Mouse (Mus musculus) small intestine, adult 2 months (tissue): ENCODE results near the gene Fam193b. TPM values are rescaled to one million over a fixed set of nuclear protein-coding genes. Genes with fewer than 3 reads are reported as not detected.

Source experiments
- H3K27ac ChIP-seq: fragments of 200-500 bp; 2 replicates; pipeline ENCODE4 v1.5.1; 2012; ENCODE audit warnings: low read depth, low read length, control low read depth, inconsistent platforms; ENCODE audit not compliant: insufficient read depth
- H3K27me3 ChIP-seq: fragments of 200-500 bp; 2 replicates; pipeline ENCODE4 v1.6.1; 2012; ENCODE audit warnings: mild to moderate bottlenecking, moderate library complexity, low read length, inconsistent platforms; ENCODE audit not compliant: control insufficient read depth, insufficient read depth
- H3K36me3 ChIP-seq: fragments of 200-500 bp; 2 replicates; pipeline ENCODE4 v1.6.1; 2012; ENCODE audit warnings: mild to moderate bottlenecking, low read length, control low read depth, inconsistent platforms; ENCODE audit not compliant: control insufficient read depth, insufficient read depth
- H3K4me1 ChIP-seq: fragments of 200-500 bp; 2 replicates; pipeline ENCODE4 v1.6.1; 2012; ENCODE audit warnings: low read length, inconsistent platforms, mixed read lengths; ENCODE audit not compliant: control insufficient read depth, insufficient read depth, insufficient read length
- H3K4me3 ChIP-seq: fragments of 200-500 bp; 2 replicates; pipeline ENCODE4 v1.5.1; 2012; ENCODE audit warnings: low read depth, mild to moderate bottlenecking, control low read depth, inconsistent platforms, low read length, moderate library complexity
- CTCF ChIP-seq: fragments of 200-500 bp; IDR thresholded peaks from 2 replicates; pipeline ENCODE4 v1.5.1; 2012; ENCODE audit warnings: low read depth, mild to moderate bottlenecking, control low read depth, inconsistent platforms, low read length, moderate library complexity, mixed read lengths; ENCODE audit not compliant: insufficient replicate concordance, insufficient read length; ENCODE audit errors: extremely low read depth
- POLR2A ChIP-seq: fragments of 200-500 bp; IDR thresholded peaks from 2 replicates; pipeline ENCODE4 v1.6.1; 2012; ENCODE audit warnings: low read depth, mild to moderate bottlenecking, control low read depth, inconsistent platforms, low read length, moderate library complexity
- WGBS: fragments of 180-500 bp; shearing (Covaris S2); methylation state at CpG from one replicate; pipeline ENCODE4 v1.1.7; 2018; 5-methylcytosine and 5-hydroxymethylcytosine counted together
- polyA plus RNA-seq: library from polyadenylated mRNA; depleted of rRNA; stranded (reverse); fragments of >200 nt; gene quantifications from 2 replicates; pipeline ENCODE4 v1.2.3, GENCODE M21; 2012; rRNA removed

Gene Fam193b
- polyA plus RNA-seq: 51.0 and 76.9 TPM in 2 replicates

GRCm38 (mm10) chr13:55571027-55571751 lies at the start of gene Fam193b:
Gene Fam193b, minus strand, starts transcription at chr13:55571120.
- WGBS: 2% methylated on average over 41 of the region's 47 CpGs
- Histone ChIP-seq H3K27me3 (no peaks in the 10 kb centered on the region), H3K27ac (peak within 1 kb of the TSS; percentile 48; the same call in 1 of the 2 replicates), H3K36me3 (no peaks in the 10 kb centered on the region), H3K4me1 (peaks cover 2% of the 10 kb centered on the region; the same call in 1 of the 2 replicates), H3K4me3 (peak within 1 kb of the TSS; percentile 95)
- TF ChIP-seq POLR2A (peak; percentile 26; the same call in 1 of the 2 replicates), CTCF (no peak)

GRCm38 (mm10) chr13:55620275-55620674 lies 49.4 kb upstream of the Fam193b start:
- peaks cover 3% of the 10 kb centered on the region; the same call in 1 of the 2 replicates for H3K4me1 ChIP-seq
- H3K36me3 ChIP-seq: no peaks in the 10 kb centered on the region
- H3K27me3 ChIP-seq: no peaks in the 10 kb centered on the region
- no peak overlapping the region for H3K4me3 ChIP-seq
- H3K27ac ChIP-seq: no peak overlapping the region
- no peak for TF ChIP-seq POLR2A
- TF ChIP-seq CTCF: no peak
- 70% methylated on average over 2 of the region's 2 CpGs for WGBS

GRCm38 (mm10) chr13:55619328-55619727 lies 48.4 kb upstream of the Fam193b start:
- H3K27ac ChIP-seq: no peak overlapping the region
- no peaks in the 10 kb centered on the region for H3K27me3 ChIP-seq
- no peak overlapping the region for H3K4me3 ChIP-seq
- TF ChIP-seq CTCF (no peak), POLR2A (no peak)
- WGBS: 89% methylated on average over 4 of the region's 4 CpGs
- H3K36me3 ChIP-seq: no peaks in the 10 kb centered on the region
- H3K4me1 ChIP-seq: peaks cover 3% of the 10 kb centered on the region; the same call in 1 of the 2 replicates

- 52% methylated on average over 5 of the region's 5 CpGs for WGBS
- Histone ChIP-seq H3K4me1 (no peaks in the 10 kb centered on the region), H3K27ac (no peak overlapping the region), H3K36me3 (peaks cover 16% of the 10 kb centered on the region; the same call in 1 of the 2 replicates), H3K4me3 (no peak overlapping the region), H3K27me3 (no peaks in the 10 kb centered on the region)
- no peak for TF ChIP-seq CTCF
- no peak for TF ChIP-seq POLR2A
These were observed 42.6 kb upstream of the Fam193b start for GRCm38 (mm10) chr13:55613471-55613870.

- Histone ChIP-seq H3K27me3 (no peaks in the 10 kb centered on the region), H3K27ac (no peak overlapping the region), H3K4me3 (no peak overlapping the region), H3K36me3 (peaks cover 26% of the 10 kb centered on the region; the same call in 1 of the 2 replicates), H3K4me1 (no peaks in the 10 kb centered on the region)
- 92% methylated on average over 7 of the region's 7 CpGs for WGBS
- TF ChIP-seq CTCF: no peak
These were observed 41.1 kb upstream of the Fam193b start for GRCm38 (mm10) chr13:55611996-55612395.

GRCm38 (mm10) chr13:55607624-55608006 lies 36.7 kb upstream of the Fam193b start:
- H3K27me3 ChIP-seq: no peaks in the 10 kb centered on the region
- no peaks in the 10 kb centered on the region for H3K4me1 ChIP-seq
- WGBS: 98% methylated on average over 2 of the region's 2 CpGs
- H3K27ac ChIP-seq: no peak overlapping the region
- H3K4me3 ChIP-seq: no peak overlapping the region
- no peak for TF ChIP-seq CTCF
- no peak for TF ChIP-seq POLR2A
- H3K36me3 ChIP-seq: peaks cover 37% of the 10 kb centered on the region

- H3K27ac ChIP-seq: no peak overlapping the region
- no peaks in the 10 kb centered on the region for H3K4me1 ChIP-seq
- TF ChIP-seq CTCF (no peak), POLR2A (no peak)
- H3K27me3 ChIP-seq: no peaks in the 10 kb centered on the region
- 79% methylated on average over 10 of the region's 10 CpGs for WGBS
- peaks cover 40% of the 10 kb centered on the region for H3K36me3 ChIP-seq
- H3K4me3 ChIP-seq: no peak overlapping the region
These were observed 36.1 kb upstream of the Fam193b start for GRCm38 (mm10) chr13:55606899-55607623.
